13 mouse cellular contexts compared by ENCODE assay signal in genomic region chr19:55803797-55804196, GRCm38 (mm10).
"Had no signal": no experiment of that assay in that cellular context is flagged by ENCODE, and none has a peak within 500 bp of the region (broad histone marks: within the 10 kb centered on the region; RNA-seq: fewer than 3 reads in every experiment).

No protein-coding gene starts in this region.

- H3K27ac ChIP-seq: kidney, embryonic 15.5 days; limb, embryonic 12.5 days; limb, embryonic 15.5 days; liver, embryonic 13.5 days had no signal

- DNase-seq: kidney, adult 8-10 months; kidney, postnatal 14 days; kidney, postnatal 4 days; left cerebral cortex, postnatal 4 days; liver, embryonic 13.5 days; lung, adult 2 months; thymus, adult 18-20 months; thymus, postnatal 36 days had no signal

- H3K4me2 ChIP-seq: kidney, embryonic 15.5 days; limb, embryonic 12.5 days; limb, embryonic 15.5 days; liver, embryonic 13.5 days had no signal

- ATAC-seq: intestine, postnatal 0 days; midbrain, embryonic 16.5 days had no signal

- H3K36me3 ChIP-seq: kidney, embryonic 15.5 days; liver, embryonic 13.5 days had no signal

- H3K9ac ChIP-seq: kidney, embryonic 15.5 days; limb, embryonic 12.5 days; limb, embryonic 15.5 days; liver, embryonic 13.5 days had no signal

- H3K4me3 ChIP-seq: kidney, embryonic 15.5 days; limb, embryonic 12.5 days; limb, embryonic 15.5 days; liver, embryonic 13.5 days had no signal

- H3K27me3 ChIP-seq: kidney, embryonic 15.5 days; limb, embryonic 15.5 days had no signal

- H3K9me3 ChIP-seq: kidney, embryonic 15.5 days; limb, embryonic 12.5 days; limb, embryonic 15.5 days; liver, embryonic 13.5 days had no signal
